Mouse (Mus musculus) E14TG2a.4 (cell line): Measurements from ENCODE around the gene Nprl2.

Experiments used
- H3K27me3 ChIP-seq: 2 replicates; pipeline ENCODE4 v1.6.1; 2014; ENCODE audit warnings: low read length, control low read depth; ENCODE audit not compliant: insufficient read depth
- H3K36me3 ChIP-seq: 2 replicates; pipeline ENCODE4 v1.6.1; 2014; ENCODE audit warnings: low read length, control low read depth; ENCODE audit not compliant: insufficient read depth
- H3K4me1 ChIP-seq: replicated peaks from 2 replicates; pipeline ENCODE4 v1.6.1; 2014; ENCODE audit warnings: low read depth, low read length, control low read depth
- H3K4me3 ChIP-seq: replicated peaks from 2 replicates; pipeline ENCODE4 v1.5.1; 2014; ENCODE audit warnings: mild to moderate bottlenecking, low read length
- H3K9me3 ChIP-seq: 2 replicates; pipeline ENCODE4 v1.6.1; 2014; ENCODE audit warnings: low read length, control low read depth
- CTCF ChIP-seq: conservative IDR thresholded peaks from 2 replicates; pipeline ENCODE4 v1.5.1; 2014; ENCODE audit warnings: low read length
- NANOG ChIP-seq: IDR thresholded peaks from 2 replicates; pipeline ENCODE4 v1.6.1; 2014; ENCODE audit warnings: borderline replicate concordance, low read length, mixed read lengths
- POU5F1 ChIP-seq: IDR thresholded peaks from 2 replicates; pipeline ENCODE4 v1.6.1; 2014; ENCODE audit warnings: low read length, borderline replicate concordance

The Nprl2 gene

DNA sequence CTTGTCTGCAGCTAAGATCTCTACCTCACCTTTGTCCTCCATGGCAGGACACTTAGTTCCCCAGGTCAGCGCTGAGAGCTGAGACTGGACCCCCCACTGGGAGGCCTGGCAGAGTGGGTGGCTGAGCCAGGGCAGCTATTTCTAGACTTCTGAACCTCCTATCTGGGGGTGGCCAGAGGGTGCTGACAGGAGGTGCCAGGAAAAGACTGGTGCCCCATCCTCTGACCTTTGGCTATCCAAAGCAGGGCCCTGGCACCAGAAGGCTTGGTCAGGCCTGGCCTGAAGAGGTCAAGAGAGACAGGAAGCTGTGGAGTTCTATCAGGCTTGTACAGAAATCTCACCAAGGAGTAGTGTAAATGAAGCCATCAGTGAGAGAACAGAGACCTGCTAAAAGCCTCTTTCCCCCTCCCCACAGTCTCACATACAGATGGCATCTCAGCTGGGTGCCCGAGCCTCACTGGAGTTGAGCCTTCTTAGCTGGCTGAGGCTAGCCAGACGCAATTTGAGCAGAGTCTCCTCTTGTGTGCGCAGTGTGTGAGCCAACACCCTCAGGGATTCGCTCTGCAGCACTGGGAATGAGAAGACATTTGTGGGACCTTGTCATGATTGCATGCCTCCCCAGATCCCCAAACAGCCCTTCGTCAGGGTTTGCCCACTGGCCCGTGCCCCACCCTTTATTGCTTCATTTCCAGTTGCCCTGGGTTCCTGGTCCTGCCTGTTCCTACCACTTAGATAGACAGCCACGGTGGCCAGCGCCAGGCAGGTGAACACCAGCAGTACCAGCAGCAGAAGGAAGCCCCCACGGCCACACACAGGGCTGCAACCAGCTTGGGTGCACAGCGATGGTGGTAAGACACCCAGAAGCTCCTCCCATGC lies 51.3 kb downstream of the Nprl2 start:
- no peaks in the 10 kb centered on the region for H3K9me3 ChIP-seq

DNA sequence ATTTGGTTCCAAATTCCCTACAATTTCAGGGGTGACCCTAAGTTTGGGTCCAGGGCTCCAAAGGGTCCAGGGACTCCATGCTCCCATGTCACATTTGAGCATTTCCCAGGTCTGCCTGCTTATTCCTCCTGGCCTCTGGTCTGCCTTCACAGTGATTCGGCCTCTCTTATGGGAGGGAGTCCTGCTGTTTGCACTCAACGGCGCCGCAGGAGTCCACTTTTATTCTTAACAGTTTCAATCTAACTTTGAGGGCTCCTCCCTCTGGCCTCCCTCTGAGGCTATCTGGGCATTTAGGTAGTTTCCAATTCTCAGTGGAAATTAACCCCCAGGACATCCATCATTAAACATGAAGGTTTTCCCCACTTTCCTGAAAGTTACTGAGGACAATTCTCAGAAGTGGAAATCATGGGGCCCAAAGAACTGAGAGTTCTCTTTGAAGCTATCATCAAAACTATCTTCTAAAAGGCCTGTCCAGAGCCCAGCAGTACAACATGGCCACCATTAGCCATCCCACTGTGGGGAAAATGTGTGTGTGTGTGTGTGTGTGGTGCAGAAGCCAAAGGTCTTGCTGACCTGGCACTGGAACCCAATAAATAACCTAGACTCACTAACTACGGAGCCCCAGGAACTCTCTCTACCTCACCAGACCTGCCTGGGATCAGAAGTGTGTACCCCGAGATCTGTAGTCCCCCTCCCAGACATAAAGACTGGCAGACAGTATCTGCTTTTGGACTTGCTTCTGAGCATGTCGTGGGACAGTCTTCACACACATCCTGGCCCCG lies 52.4 kb downstream of the Nprl2 start:
- H3K27me3 ChIP-seq, result peaks cover 43% of the 10 kb centered on the region
- peaks cover 63% of the 10 kb centered on the region for H3K36me3 ChIP-seq
- H3K4me3 ChIP-seq, result 0 out of 2 replicates have a peak overlapping the region, but pooled peaks have one; percentile 15
- no peaks in the 10 kb centered on the region for H3K9me3 ChIP-seq
- peaks cover 69% of the 10 kb centered on the region for H3K4me1 ChIP-seq
- TF ChIP-seq NANOG (peak; percentile 99), CTCF (no peak), POU5F1 (no peak)

More for the DNA sequence above, 51.3 kb downstream of the Nprl2 start:
- Histone ChIP-seq H3K4me3 (peak overlapping the region; percentile 15; the same call in 1 of the 2 replicates), H3K36me3 (peaks cover 73% of the 10 kb centered on the region), H3K27me3 (peaks cover 32% of the 10 kb centered on the region), H3K4me1 (peaks cover 69% of the 10 kb centered on the region)
- TF ChIP-seq CTCF (no peak), NANOG (no peak), POU5F1 (no peak)
